Mouse (Mus musculus) forebrain, embryonic 12.5 days (tissue): ENCODE results near the gene Cacng3. TPM values are rescaled to one million over a fixed set of nuclear protein-coding genes. Genes with fewer than 3 reads are reported as not detected.
A peak's percentile ranks its signal among the peaks of the same experiment; 100 is the strongest.

ENCODE experiments used
- ATAC-seq: fragments of 200-750 bp; cut with Nextera tagmentation; 2 replicates; pipeline ENCODE4 v1.8.0; 2017; ENCODE audit warnings: moderate TSS enrichment; ENCODE audit not compliant: low FRiP score
- H3K27ac ChIP-seq: fragments of 300-500 bp; sonication (generic); 2 replicates; pipeline ENCODE4 v1.5.1; 2016; ENCODE audit warnings: mild to moderate bottlenecking
- H3K27me3 ChIP-seq: fragments of 300-500 bp; sonication (generic); 2 replicates; pipeline ENCODE4 v1.6.1; 2016; ENCODE audit warnings: mild to moderate bottlenecking
- H3K36me3 ChIP-seq: fragments of 300-500 bp; sonication (generic); replicated peaks from 2 replicates; pipeline ENCODE4 v1.6.1; 2016; ENCODE audit warnings: mild to moderate bottlenecking
- H3K4me1 ChIP-seq: fragments of 300-500 bp; sonication (generic); 2 replicates; pipeline ENCODE4 v1.6.1; 2016
- H3K4me2 ChIP-seq: fragments of 300-500 bp; sonication (generic); 2 replicates; pipeline ENCODE4 v1.6.1; 2016; ENCODE audit warnings: mild to moderate bottlenecking, moderate library complexity
- H3K4me3 ChIP-seq: fragments of 300-500 bp; sonication (generic); replicated peaks from 2 replicates; pipeline ENCODE4 v1.5.1; 2016; ENCODE audit warnings: mild to moderate bottlenecking
- H3K9ac ChIP-seq: fragments of 300-500 bp; sonication (generic); 2 replicates; pipeline ENCODE4 v1.6.1; 2016; ENCODE audit warnings: mild to moderate bottlenecking
- H3K9me3 ChIP-seq: fragments of 300-500 bp; sonication (generic); 2 replicates; pipeline ENCODE4 v1.6.1; 2016
- WGBS: fragments of 180-500 bp; shearing (Covaris S2); methylation state at CpG from one replicate; pipeline ENCODE4 v1.1.7; 2016; 5-methylcytosine and 5-hydroxymethylcytosine counted together
- polyA plus RNA-seq: library from polyadenylated mRNA; unstranded; fragments of >200 nt; fragmentation: Nextera tagmentation; extraction: Ambion mirVana; gene quantifications from 2 replicates; pipeline ENCODE4 v1.2.1, GENCODE M21; 2016

Gene Cacng3
- 2.0 and 2.1 TPM in 2 replicates for polyA plus RNA-seq

- no peaks in the 10 kb centered on the region for H3K36me3 ChIP-seq
- peaks cover 8% of the 10 kb centered on the region for H3K4me1 ChIP-seq
- no peak within 1 kb of the TSS for H3K27ac ChIP-seq
- peaks cover 30% of the 10 kb centered on the region for H3K27me3 ChIP-seq
- ATAC-seq = peak; percentile 60
- H3K4me3 ChIP-seq = peak within 1 kb of the TSS; percentile 34
- H3K4me2 ChIP-seq = peak within 1 kb of the TSS; percentile 54
- H3K9ac ChIP-seq = no peak within 1 kb of the TSS; the same call in 1 of the 2 replicates
- no peaks in the 10 kb centered on the region for H3K9me3 ChIP-seq
- 12% methylated on average over 13 of the region's 13 CpGs for WGBS
Measured at GRCm38 (mm10) chr7:122670442-122670872, at the start of gene Cacng3. Gene Cacng3 (plus strand): TSS chr7:122670492.

DNA sequence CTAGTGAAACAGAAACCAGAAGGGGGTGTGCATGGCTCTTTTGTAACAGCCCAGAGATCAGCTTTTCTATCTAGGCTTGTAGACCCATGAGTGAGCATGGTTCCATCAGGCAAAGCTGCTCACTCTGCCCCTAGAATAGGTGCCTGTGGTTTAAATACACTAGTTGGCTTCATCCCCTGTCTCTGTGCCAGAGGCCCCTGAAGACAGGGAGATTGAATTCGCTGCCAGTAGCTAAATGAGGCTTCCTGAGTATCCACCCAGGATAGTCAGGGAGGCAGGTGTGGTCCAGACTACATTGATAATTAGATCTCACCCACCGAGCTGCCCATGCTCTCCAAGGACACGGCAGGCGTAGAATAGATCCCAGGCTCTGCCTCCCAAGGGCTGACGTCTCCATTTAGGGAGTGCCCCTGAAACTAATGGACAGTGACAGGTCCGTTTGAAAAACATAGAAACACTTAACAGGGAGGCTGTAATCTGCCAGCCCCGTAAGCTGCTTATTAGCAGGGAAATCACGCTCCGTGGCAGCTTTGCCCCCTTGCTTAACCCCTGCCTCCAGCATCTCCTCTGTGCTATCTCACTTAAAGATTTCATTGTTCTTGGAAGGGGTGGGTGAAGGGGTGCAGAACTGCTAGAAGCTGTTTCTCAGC, 48.0 kb upstream of the Cacng3 start:
- WGBS = 27% methylated on average over 9 of the region's 9 CpGs
- no peak overlapping the region for H3K4me3 ChIP-seq

GRCm38 (mm10) chr7:122623753-122624152, 46.5 kb upstream of the Cacng3 start:
- ATAC-seq = no peak
- H3K27me3 ChIP-seq = no peaks in the 10 kb centered on the region
- 74% methylated on average over 1 of the region's 1 CpGs for WGBS
- no peak overlapping the region for H3K4me2 ChIP-seq
- no peak overlapping the region for H3K27ac ChIP-seq
- H3K9ac ChIP-seq = no peak overlapping the region
- H3K36me3 ChIP-seq = no peaks in the 10 kb centered on the region
- H3K4me1 ChIP-seq = peaks cover 11% of the 10 kb centered on the region
- H3K9me3 ChIP-seq = no peaks in the 10 kb centered on the region
- no peak overlapping the region for H3K4me3 ChIP-seq

More for the DNA sequence above, 48.0 kb upstream of the Cacng3 start:
- Histone ChIP-seq H3K4me1 (peaks cover 14% of the 10 kb centered on the region), H3K27ac (peak overlapping the region; percentile 56; the same call in 1 of the 2 replicates), H3K27me3 (no peaks in the 10 kb centered on the region), H3K9ac (no peak overlapping the region), H3K4me2 (no peak overlapping the region), H3K36me3 (no peaks in the 10 kb centered on the region), H3K9me3 (no peaks in the 10 kb centered on the region)
- peak; percentile 89 for ATAC-seq

DNA sequence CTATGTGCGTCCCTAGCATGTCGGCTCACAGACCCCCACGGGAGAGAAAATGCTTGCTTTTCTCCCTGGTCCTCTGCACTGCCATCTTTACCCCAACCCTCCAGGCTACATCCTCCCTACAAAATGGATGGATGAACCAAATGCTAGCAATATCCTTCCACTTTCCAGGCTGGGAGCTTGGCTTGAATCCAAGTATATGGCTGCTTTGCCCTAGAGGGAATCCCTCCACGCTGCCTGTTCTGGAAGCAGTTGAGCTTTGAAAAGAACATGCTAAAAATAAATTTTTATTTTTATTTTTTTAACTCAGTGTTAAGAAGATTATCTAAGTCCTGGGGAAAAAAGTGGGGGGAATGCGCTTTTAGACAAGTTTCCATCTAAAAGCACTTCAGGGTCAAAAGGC, 42.2 kb upstream of the Cacng3 start:
- WGBS = 93% methylated on average over 5 of the region's 5 CpGs
- Histone ChIP-seq H3K36me3 (no peaks in the 10 kb centered on the region), H3K4me2 (no peak overlapping the region), H3K9ac (no peak overlapping the region), H3K4me1 (no peaks in the 10 kb centered on the region; the same call in 1 of the 2 replicates), H3K27me3 (no peaks in the 10 kb centered on the region), H3K27ac (no peak overlapping the region), H3K9me3 (no peaks in the 10 kb centered on the region), H3K4me3 (no peak overlapping the region)
- ATAC-seq = no peak

- Histone ChIP-seq H3K4me1 (no peaks in the 10 kb centered on the region), H3K4me3 (no peak overlapping the region), H3K9ac (no peak overlapping the region), H3K9me3 (no peaks in the 10 kb centered on the region), H3K36me3 (no peaks in the 10 kb centered on the region), H3K27me3 (no peaks in the 10 kb centered on the region), H3K27ac (no peak overlapping the region), H3K4me2 (no peak overlapping the region)
- WGBS = 97% methylated on average over 2 of the region's 2 CpGs
- ATAC-seq = no peak
Measured at GRCm38 (mm10) chr7:122630386-122630785, 39.9 kb upstream of the Cacng3 start.

- Histone ChIP-seq H3K9ac (no peak overlapping the region), H3K36me3 (no peaks in the 10 kb centered on the region), H3K27me3 (no peaks in the 10 kb centered on the region), H3K4me2 (no peak overlapping the region), H3K9me3 (no peaks in the 10 kb centered on the region), H3K4me3 (no peak overlapping the region), H3K4me1 (no peaks in the 10 kb centered on the region), H3K27ac (no peak overlapping the region)
- ATAC-seq = no peak
- 71% methylated on average over 3 of the region's 3 CpGs for WGBS
Measured at GRCm38 (mm10) chr7:122631151-122631550, 39.1 kb upstream of the Cacng3 start.

- ATAC-seq = no peak
- Histone ChIP-seq H3K9me3 (no peaks in the 10 kb centered on the region), H3K4me1 (no peaks in the 10 kb centered on the region), H3K27ac (no peak overlapping the region), H3K36me3 (no peaks in the 10 kb centered on the region), H3K9ac (no peak overlapping the region), H3K27me3 (no peaks in the 10 kb centered on the region), H3K4me2 (no peak overlapping the region), H3K4me3 (no peak overlapping the region)
- 81% methylated on average over 5 of the region's 5 CpGs for WGBS
Measured at GRCm38 (mm10) chr7:122632946-122633345, 37.3 kb upstream of the Cacng3 start.

GRCm38 (mm10) chr7:122633463-122633862, 36.8 kb upstream of the Cacng3 start:
- H3K4me1 ChIP-seq = no peaks in the 10 kb centered on the region
- ATAC-seq = no peak

DNA sequence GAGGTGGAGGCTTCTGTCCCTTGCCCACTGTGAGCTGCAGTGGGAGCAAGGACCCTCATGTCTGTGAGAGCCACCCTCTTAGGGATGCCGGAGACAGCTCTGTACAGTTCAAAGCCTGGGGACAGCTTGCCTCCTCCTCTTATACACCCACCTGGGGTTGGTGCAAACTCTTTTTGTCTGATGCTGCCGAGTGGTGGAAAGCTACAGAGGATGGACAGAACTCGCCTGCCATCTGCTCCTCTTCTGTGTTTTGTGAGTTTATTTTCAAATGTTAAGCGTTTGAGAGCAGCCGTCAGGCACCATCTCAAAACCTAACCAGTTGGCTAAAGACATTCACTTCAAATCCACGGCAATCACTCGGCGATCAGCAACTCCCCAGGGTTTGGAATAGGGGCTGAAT, 26.6 kb upstream of the Cacng3 start:
- Histone ChIP-seq H3K36me3 (no peaks in the 10 kb centered on the region), H3K4me2 (no peak overlapping the region), H3K4me1 (no peaks in the 10 kb centered on the region), H3K9ac (no peak overlapping the region), H3K9me3 (no peaks in the 10 kb centered on the region), H3K4me3 (no peak overlapping the region), H3K27ac (no peak overlapping the region), H3K27me3 (no peaks in the 10 kb centered on the region)
- no peak for ATAC-seq
- 89% methylated on average over 8 of the region's 8 CpGs for WGBS

More at GRCm38 (mm10) chr7:122633463-122633862, 36.8 kb upstream of the Cacng3 start:
- no peak overlapping the region for H3K4me2 ChIP-seq
- no peak overlapping the region for H3K27ac ChIP-seq
- H3K4me3 ChIP-seq = no peak overlapping the region
- H3K36me3 ChIP-seq = no peaks in the 10 kb centered on the region
- no peaks in the 10 kb centered on the region for H3K27me3 ChIP-seq
- WGBS = 88% methylated on average over 5 of the region's 5 CpGs
- no peaks in the 10 kb centered on the region for H3K9me3 ChIP-seq
- no peak overlapping the region for H3K9ac ChIP-seq

DNA sequence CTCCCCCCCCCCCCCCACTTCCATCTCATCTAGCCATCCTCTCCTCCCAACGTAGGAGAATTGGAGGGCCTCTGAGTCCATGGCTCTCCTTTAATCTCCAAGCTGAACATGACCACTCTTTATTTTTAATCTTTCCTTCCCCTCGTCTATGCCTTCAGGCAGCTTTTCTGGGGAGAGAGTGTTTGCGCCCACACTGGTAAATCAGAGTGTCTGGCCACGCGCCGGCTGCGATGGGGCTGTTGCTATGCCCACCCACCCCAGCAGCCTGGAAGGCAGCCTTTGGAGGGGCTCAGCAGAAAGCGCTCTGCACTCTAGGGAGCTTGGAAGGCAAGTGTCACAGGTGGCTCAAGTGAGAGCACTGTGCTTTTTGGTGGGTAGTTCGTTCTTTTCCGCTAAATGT, 21.0 kb upstream of the Cacng3 start:
- Histone ChIP-seq H3K36me3 (no peaks in the 10 kb centered on the region), H3K27ac (no peak overlapping the region), H3K9me3 (no peaks in the 10 kb centered on the region), H3K4me2 (no peak overlapping the region), H3K27me3 (no peaks in the 10 kb centered on the region), H3K4me1 (no peaks in the 10 kb centered on the region), H3K9ac (no peak overlapping the region), H3K4me3 (no peak overlapping the region)
- 84% methylated on average over 10 of the region's 10 CpGs for WGBS
- no peak for ATAC-seq

DNA sequence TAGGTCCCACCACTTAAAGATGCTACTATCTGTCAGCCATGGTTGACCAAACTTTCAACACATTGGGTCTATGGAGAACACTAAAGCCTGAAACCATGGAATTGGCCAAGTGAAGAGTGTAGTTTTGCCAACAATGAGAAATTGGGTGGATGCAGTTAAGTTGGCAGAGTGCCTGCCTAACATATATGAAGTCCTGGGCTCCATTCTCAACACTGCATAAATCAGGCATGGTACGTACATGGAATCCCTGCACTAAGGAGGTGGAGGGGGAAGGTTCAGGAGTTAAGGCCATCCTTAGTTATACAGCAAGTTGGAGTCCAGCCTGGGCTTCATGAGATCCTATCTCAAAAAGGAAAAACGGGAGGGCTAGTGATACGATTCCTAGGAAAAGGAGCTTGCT, 17.8 kb upstream of the Cacng3 start:
- no peaks in the 10 kb centered on the region for H3K27me3 ChIP-seq
- no peaks in the 10 kb centered on the region for H3K36me3 ChIP-seq
- no peak overlapping the region for H3K27ac ChIP-seq
- H3K9ac ChIP-seq = no peak overlapping the region
- no peaks in the 10 kb centered on the region for H3K9me3 ChIP-seq
- no peaks in the 10 kb centered on the region for H3K4me1 ChIP-seq
- no peak overlapping the region for H3K4me2 ChIP-seq
- WGBS = 88% methylated on average over 3 of the region's 3 CpGs
- ATAC-seq = no peak
- H3K4me3 ChIP-seq = no peak overlapping the region

DNA sequence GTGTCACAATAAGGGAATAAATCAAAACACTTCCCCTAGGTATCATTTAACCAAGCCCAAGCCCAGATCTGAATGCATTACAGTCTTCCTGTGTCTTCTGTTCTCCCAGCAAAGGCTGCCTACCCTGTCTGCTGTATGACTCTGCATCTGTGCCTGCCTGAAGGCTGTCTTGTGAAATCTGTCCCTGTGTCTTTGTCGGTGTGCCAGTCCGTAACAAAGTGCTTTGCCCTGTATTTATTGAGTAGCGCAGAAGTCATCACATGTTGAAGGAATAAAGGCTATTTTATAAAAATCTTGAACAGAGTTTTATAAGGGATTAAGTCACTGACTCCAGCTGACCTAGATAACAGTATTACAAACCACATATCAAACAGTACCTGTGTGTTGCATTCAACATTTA, 13.6 kb upstream of the Cacng3 start:
- no peaks in the 10 kb centered on the region for H3K4me1 ChIP-seq
- no peak overlapping the region for H3K4me3 ChIP-seq
- 95% methylated on average over 3 of the region's 3 CpGs for WGBS
- H3K27ac ChIP-seq = no peak overlapping the region
- H3K4me2 ChIP-seq = no peak overlapping the region
- no peaks in the 10 kb centered on the region for H3K9me3 ChIP-seq
- no peaks in the 10 kb centered on the region for H3K27me3 ChIP-seq
- H3K9ac ChIP-seq = no peak overlapping the region
- no peaks in the 10 kb centered on the region for H3K36me3 ChIP-seq
- ATAC-seq = no peak

DNA sequence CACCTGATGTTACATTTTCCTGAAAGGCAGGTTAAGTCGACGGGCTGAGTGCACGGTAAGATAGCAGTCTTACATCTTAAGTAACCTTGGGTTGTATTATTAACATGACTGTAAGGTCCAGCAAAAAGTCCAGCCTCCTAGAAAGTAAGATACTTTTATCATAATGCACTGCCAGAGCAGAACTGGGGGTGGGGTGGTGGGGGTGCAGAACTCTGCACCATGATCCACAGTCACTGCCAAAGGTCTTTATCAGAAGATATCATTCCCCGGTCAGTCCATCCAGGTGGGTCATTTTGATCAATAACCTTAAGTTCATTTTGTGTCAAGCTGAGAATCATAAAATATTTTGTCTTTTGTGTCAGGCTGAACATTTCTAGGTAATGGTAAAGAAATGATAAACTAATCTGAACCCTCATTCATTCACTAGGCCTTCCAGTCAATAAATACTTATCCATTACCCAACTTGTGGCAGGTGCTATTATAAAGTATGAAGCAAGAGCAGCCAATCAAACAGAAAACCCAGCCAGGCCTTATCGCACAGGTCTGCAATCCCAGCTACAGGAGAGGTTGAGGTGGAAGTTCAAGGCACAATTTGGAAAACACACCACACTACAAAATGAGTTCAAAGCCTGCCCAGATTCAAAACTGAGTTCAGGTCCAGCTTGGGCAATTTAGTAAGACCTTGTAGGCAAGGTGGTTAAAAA, 12.7 kb upstream of the Cacng3 start:
- H3K27me3 ChIP-seq = no peaks in the 10 kb centered on the region
- no peaks in the 10 kb centered on the region for H3K36me3 ChIP-seq
- no peak overlapping the region for H3K4me3 ChIP-seq
- H3K9ac ChIP-seq = no peak overlapping the region
- H3K9me3 ChIP-seq = no peaks in the 10 kb centered on the region
- no peak overlapping the region for H3K4me2 ChIP-seq
- ATAC-seq = no peak
- H3K27ac ChIP-seq = no peak overlapping the region
- WGBS = 93% methylated on average over 5 of the region's 5 CpGs
- no peaks in the 10 kb centered on the region for H3K4me1 ChIP-seq
